Mouse (Mus musculus): ENCODE data around the gene Hyal3. TPM values are rescaled to one million over a fixed set of nuclear protein-coding genes. Genes with fewer than 3 reads are reported as not detected.

Hyal3 gene
- polyA plus RNA-seq, 1 experiment from 2014 or later: 0.24 TPM

GRCm38 (mm10) chr9:107603251-107603650 lies 22.6 kb downstream of the Hyal3 start:
- ATAC-seq (ENCODE audit: insufficient read depth, low FRiP score, low TSS enrichment) (no peak), DNase-seq (ENCODE audit: low spot score) (no peak)
- Histone ChIP-seq H3K4me2 (ENCODE audit: low read depth) (no peak overlapping the region), H3K9ac (ENCODE audit: low read length) (no peak overlapping the region; the same call in 1 of the 2 replicates), H3K4me1 (ENCODE audit: control insufficient read depth, insufficient read depth, low read length) (peaks cover 21% of the 10 kb centered on the region), H3K27me3 (ENCODE audit: control insufficient read depth, insufficient read depth, low read length) (no peaks in the 10 kb centered on the region), H3K9me3 (ENCODE audit: control insufficient read depth, low read length) (no peaks in the 10 kb centered on the region), H3K4me3 (ENCODE audit: low read depth, low read length) (no peak overlapping the region), H3K36me3 (ENCODE audit: control insufficient read depth, insufficient read depth, low read length) (no peaks in the 10 kb centered on the region), H3K27ac (ENCODE audit: low read depth, low read length) (no peak overlapping the region)
- WGBS: 81% methylated on average over 6 of the region's 6 CpGs

DNA sequence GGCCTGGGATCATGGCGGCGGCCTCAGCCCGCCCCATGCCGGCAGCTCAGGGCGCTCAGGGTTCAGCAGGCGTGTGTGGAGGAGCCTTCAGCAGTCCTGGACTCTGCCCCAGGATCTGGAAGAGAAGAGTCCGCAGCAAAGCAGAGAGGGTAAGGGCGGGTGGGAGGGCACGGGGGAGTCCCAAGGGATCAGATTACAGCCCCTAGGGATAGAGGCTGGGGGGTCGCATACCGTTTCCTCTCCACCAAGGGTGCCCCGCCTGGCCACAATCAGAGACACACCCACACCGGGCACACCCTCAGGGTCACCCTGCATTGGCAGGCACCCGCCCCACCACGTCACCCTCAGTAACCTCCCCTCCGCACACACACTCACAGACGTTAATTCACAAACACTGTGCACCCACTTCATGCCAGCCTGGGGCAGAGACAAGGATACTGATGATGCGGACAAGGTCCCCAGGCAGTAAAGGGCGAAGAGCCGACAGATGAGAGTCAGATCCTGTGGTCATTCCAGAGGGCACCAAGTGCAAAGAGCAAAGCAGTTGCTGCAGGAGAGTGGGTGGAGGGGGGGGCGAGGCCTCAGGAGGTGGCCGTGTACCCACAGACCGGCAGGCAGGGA lies 24.5 kb downstream of the Hyal3 start:
- H3K27me3 ChIP-seq (ENCODE audit: control insufficient read depth, insufficient read depth, low read length): no peaks in the 10 kb centered on the region
- no peak overlapping the region for H3K9ac ChIP-seq (ENCODE audit: low read length)
- H3K4me1 ChIP-seq (ENCODE audit: control insufficient read depth, insufficient read depth, low read length): peaks cover 27% of the 10 kb centered on the region
- no peak overlapping the region for H3K4me3 ChIP-seq (ENCODE audit: low read depth, low read length)
- H3K9me3 ChIP-seq (ENCODE audit: control insufficient read depth, low read length): no peaks in the 10 kb centered on the region
- DNase-seq (ENCODE audit: low spot score) (no peak), ATAC-seq (ENCODE audit: insufficient read depth, low FRiP score, low TSS enrichment) (no peak)
- no peak overlapping the region for H3K27ac ChIP-seq (ENCODE audit: low read depth, low read length)
- H3K4me2 ChIP-seq (ENCODE audit: low read depth): peak overlapping the region; percentile 15
- no peaks in the 10 kb centered on the region for H3K36me3 ChIP-seq (ENCODE audit: control insufficient read depth, insufficient read depth, low read length)
- WGBS: 37% methylated on average over 23 of the region's 23 CpGs

DNA sequence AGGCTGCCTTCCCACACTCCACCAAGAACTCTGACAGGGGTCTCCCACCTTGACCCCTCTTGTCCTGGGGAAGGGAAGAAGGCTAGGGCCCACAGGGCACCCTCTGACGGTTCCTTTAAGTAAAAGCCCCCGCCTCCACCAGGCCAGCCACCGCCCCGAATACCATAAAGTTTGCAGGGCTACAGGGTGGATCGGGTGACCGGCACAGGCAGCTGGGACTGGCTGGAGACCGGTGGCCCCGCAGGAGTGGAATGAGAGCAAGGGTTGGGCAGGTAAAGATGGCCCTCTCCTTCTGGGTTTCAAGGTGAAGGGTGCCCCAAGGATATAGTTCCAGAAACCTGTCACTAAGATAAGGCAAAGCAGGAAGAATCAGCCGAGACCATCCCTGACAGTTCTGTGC lies 26.0 kb downstream of the Hyal3 start:
- 6% methylated on average over 9 of the region's 9 CpGs for WGBS
- H3K27me3 ChIP-seq (ENCODE audit: control insufficient read depth, insufficient read depth, low read length): no peaks in the 10 kb centered on the region
- H3K9me3 ChIP-seq (ENCODE audit: control insufficient read depth, low read length): no peaks in the 10 kb centered on the region
- ATAC-seq (ENCODE audit: insufficient read depth, low FRiP score, low TSS enrichment) (no peak), DNase-seq (ENCODE audit: low spot score) (no peak)
- no peak overlapping the region; the same call in 1 of the 2 replicates for H3K27ac ChIP-seq (ENCODE audit: low read depth, low read length)
- H3K9ac ChIP-seq (ENCODE audit: low read length): no peak overlapping the region
- H3K4me3 ChIP-seq (ENCODE audit: low read depth, low read length): no peak overlapping the region
- no peaks in the 10 kb centered on the region for H3K36me3 ChIP-seq (ENCODE audit: control insufficient read depth, insufficient read depth, low read length)
- peak overlapping the region; percentile 4; the same call in 1 of the 2 replicates for H3K4me2 ChIP-seq (ENCODE audit: low read depth)
- H3K4me1 ChIP-seq (ENCODE audit: control insufficient read depth, insufficient read depth, low read length): peaks cover 32% of the 10 kb centered on the region

DNA sequence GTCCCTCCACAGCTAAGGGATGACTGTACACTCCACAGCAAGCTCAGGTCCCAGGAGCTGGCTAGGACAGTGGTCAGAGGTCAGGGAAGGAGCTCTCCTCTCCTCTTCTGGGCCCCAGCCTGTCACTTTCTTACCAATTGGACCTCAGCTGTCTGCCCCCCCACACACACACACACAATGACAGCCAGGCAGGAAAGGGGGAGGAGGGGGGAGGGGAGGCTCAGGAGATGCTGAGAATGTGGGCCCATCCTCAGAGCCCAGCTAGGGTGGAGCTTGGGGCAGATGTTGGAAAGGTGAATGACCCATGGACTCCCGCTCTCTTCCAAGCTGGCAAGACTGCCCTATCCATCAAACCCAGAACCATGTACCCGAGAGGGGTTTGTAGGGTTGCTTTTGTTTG lies 26.4 kb downstream of the Hyal3 start:
- WGBS: 52% methylated on average over 2 of the region's 2 CpGs
- Histone ChIP-seq H3K9ac (ENCODE audit: low read length) (no peak overlapping the region), H3K27me3 (ENCODE audit: control insufficient read depth, insufficient read depth, low read length) (no peaks in the 10 kb centered on the region), H3K36me3 (ENCODE audit: control insufficient read depth, insufficient read depth, low read length) (no peaks in the 10 kb centered on the region), H3K4me2 (ENCODE audit: low read depth) (peak overlapping the region; percentile 2; the same call in 1 of the 2 replicates), H3K4me1 (ENCODE audit: control insufficient read depth, insufficient read depth, low read length) (peaks cover 37% of the 10 kb centered on the region), H3K4me3 (ENCODE audit: low read depth, low read length) (no peak overlapping the region), H3K9me3 (ENCODE audit: control insufficient read depth, low read length) (no peaks in the 10 kb centered on the region), H3K27ac (ENCODE audit: low read depth, low read length) (no peak overlapping the region)
- ATAC-seq (ENCODE audit: insufficient read depth, low FRiP score, low TSS enrichment) (no peak), DNase-seq (ENCODE audit: low spot score) (no peak)

DNA sequence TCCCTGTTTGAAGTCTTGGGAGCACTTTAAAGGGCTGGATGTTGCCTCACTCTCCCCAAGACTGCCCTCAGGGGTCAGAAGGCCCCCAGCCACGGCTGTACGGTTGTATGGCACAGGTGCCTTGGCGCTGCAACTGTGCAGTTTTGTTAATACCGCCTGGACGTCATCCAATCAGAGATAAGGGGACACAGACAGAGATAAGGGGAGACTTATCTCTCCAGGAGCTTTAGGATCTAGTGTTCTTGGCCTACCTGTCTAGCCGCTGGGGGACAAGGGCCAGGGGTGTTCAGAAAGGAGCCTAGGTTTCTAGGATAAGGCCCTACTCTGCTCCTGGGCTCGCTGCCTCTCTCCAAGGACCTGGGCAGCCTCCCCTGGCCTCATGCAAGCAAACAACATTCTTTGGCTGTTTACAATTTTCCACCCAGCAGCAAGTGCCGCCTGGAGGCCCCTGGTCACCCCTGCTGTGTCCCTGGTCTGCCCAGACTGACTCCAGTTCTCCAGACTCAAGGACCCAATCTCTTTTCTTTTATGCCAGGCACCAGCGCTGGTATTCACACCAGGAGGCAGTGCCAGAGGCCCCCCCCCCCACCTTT lies 27.1 kb downstream of the Hyal3 start:
- Histone ChIP-seq H3K9me3 (ENCODE audit: control insufficient read depth, low read length) (no peaks in the 10 kb centered on the region), H3K4me3 (ENCODE audit: low read depth, low read length) (no peak overlapping the region), H3K36me3 (ENCODE audit: control insufficient read depth, insufficient read depth, low read length) (no peaks in the 10 kb centered on the region), H3K9ac (ENCODE audit: low read length) (no peak overlapping the region; the same call in 1 of the 2 replicates), H3K4me1 (ENCODE audit: control insufficient read depth, insufficient read depth, low read length) (peaks cover 38% of the 10 kb centered on the region), H3K4me2 (ENCODE audit: low read depth) (no peak overlapping the region), H3K27ac (ENCODE audit: low read depth, low read length) (no peak overlapping the region), H3K27me3 (ENCODE audit: control insufficient read depth, insufficient read depth, low read length) (no peaks in the 10 kb centered on the region)
- DNase-seq (ENCODE audit: low spot score) (no peak), ATAC-seq (ENCODE audit: insufficient read depth, low FRiP score, low TSS enrichment) (no peak)
- 55% methylated on average over 9 of the region's 9 CpGs for WGBS

GRCm38 (mm10) chr9:107608741-107609432 lies 28.3 kb downstream of the Hyal3 start, which contains the start of gene Sema3b:
TSS of gene Sema3b (minus strand) at chr9:107609229.
- DNase-seq (ENCODE audit: low spot score): no peak
- Histone ChIP-seq H3K4me2 (ENCODE audit: low read depth) (no peak within 1 kb of the TSS), H3K36me3 (ENCODE audit: control insufficient read depth, insufficient read depth, low read length) (no peaks in the 10 kb centered on the region), H3K9ac (ENCODE audit: low read length) (no peak within 1 kb of the TSS; the same call in 1 of the 2 replicates), H3K4me1 (ENCODE audit: control insufficient read depth, insufficient read depth, low read length) (peaks cover 41% of the 10 kb centered on the region), H3K4me3 (ENCODE audit: low read depth, low read length) (no peak within 1 kb of the TSS), H3K27me3 (ENCODE audit: control insufficient read depth, insufficient read depth, low read length) (no peaks in the 10 kb centered on the region), H3K27ac (ENCODE audit: low read depth, low read length) (no peak within 1 kb of the TSS), H3K9me3 (ENCODE audit: control insufficient read depth, low read length) (no peaks in the 10 kb centered on the region)
- ATAC-seq (ENCODE audit: insufficient read depth, low FRiP score, low TSS enrichment): no peak
- 36% methylated on average over 12 of the region's 12 CpGs for WGBS

- H3K9ac ChIP-seq (ENCODE audit: low read length): no peak overlapping the region
- no peak overlapping the region for H3K4me3 ChIP-seq (ENCODE audit: low read depth, low read length)
- 68% methylated on average over 4 of the region's 4 CpGs for whole genome bisulfite sequencing
- DNase-seq (ENCODE audit: low spot score) (no peak), ATAC-seq (ENCODE audit: insufficient read depth, low FRiP score, low TSS enrichment) (no peak)
- no peak overlapping the region for H3K4me2 ChIP-seq (ENCODE audit: low read depth)
- no peaks in the 10 kb centered on the region for H3K9me3 ChIP-seq (ENCODE audit: control insufficient read depth, low read length)
- H3K36me3 ChIP-seq (ENCODE audit: control insufficient read depth, insufficient read depth, low read length): no peaks in the 10 kb centered on the region
- peaks cover 38% of the 10 kb centered on the region for H3K4me1 ChIP-seq (ENCODE audit: control insufficient read depth, insufficient read depth, low read length)
- H3K27me3 ChIP-seq (ENCODE audit: control insufficient read depth, insufficient read depth, low read length): no peaks in the 10 kb centered on the region
- H3K27ac ChIP-seq (ENCODE audit: low read depth, low read length): no peak overlapping the region
Observed at GRCm38 (mm10) chr9:107609433-107609830, 28.8 kb downstream of the Hyal3 start.

- H3K27ac ChIP-seq (ENCODE audit: low read depth, low read length): peak overlapping the region; percentile 98
- no peaks in the 10 kb centered on the region for H3K9me3 ChIP-seq (ENCODE audit: control insufficient read depth, low read length)
- WGBS: 82% methylated on average over 6 of the region's 6 CpGs
- H3K4me2 ChIP-seq (ENCODE audit: low read depth): peak overlapping the region; percentile 69
- no peaks in the 10 kb centered on the region for H3K27me3 ChIP-seq (ENCODE audit: control insufficient read depth, insufficient read depth, low read length)
- DNase-seq (ENCODE audit: low spot score) (no peak), ATAC-seq (ENCODE audit: insufficient read depth, low FRiP score, low TSS enrichment) (no peak)
- peaks cover 15% of the 10 kb centered on the region for H3K36me3 ChIP-seq (ENCODE audit: control insufficient read depth, insufficient read depth, low read length)
- no peak overlapping the region for H3K4me3 ChIP-seq (ENCODE audit: low read depth, low read length)
- H3K9ac ChIP-seq (ENCODE audit: low read length): peak overlapping the region; percentile 72
- H3K4me1 ChIP-seq (ENCODE audit: control insufficient read depth, insufficient read depth, low read length): peaks cover 44% of the 10 kb centered on the region
Observed at GRCm38 (mm10) chr9:107611456-107612190, 31.0 kb downstream of the Hyal3 start.
